Mouse (Mus musculus) spleen, adult 2 months (tissue): Measurements from ENCODE around the gene Pacsin2.
"Not testable (repeated sequence)": the region's sequence is repeated elsewhere in the genome, so short reads cannot be mapped to it uniquely, and the experiment has no call there.

Experiments used
- CTCF ChIP-seq: fragments of 200-500 bp; IDR thresholded peaks from 2 replicates; pipeline ENCODE4 v1.5.1; 2011; ENCODE audit warnings: mild to moderate bottlenecking, inconsistent platforms; ENCODE audit not compliant: insufficient read depth, insufficient read length, insufficient replicate concordance; ENCODE audit errors: extremely low read depth
- POLR2A ChIP-seq: fragments of 200-500 bp; IDR thresholded peaks from 2 replicates; pipeline ENCODE4 v1.6.1; 2011; ENCODE audit warnings: low read depth, low read length, inconsistent platforms

DNA sequence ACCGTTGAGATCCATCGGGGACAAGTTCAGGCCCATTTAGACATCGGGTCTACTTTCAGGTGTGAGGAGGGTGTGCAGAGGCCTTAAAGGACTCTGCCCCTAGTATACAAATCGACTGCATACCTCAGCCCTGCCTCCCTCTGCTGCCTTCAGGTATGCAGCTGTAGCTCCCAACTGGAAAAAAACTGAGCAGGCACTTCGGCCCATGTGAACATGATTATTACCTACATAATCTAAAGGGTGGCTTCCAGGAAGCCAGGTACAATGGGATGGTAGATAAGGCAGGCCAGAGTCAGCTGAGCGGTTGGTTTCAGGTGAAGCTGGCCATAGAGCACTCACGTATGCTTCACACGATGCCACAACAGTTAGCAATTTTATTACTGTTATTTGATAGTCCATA, 2.1 kb downstream of the Pacsin2 start:
- TF ChIP-seq POLR2A, CTCF: not testable (repeated sequence)
